Mouse (Mus musculus): ENCODE data around the gene Itch. TPM values are rescaled to one million over a fixed set of nuclear protein-coding genes. Genes with fewer than 3 reads are reported as not detected.
A peak's percentile ranks its signal among the peaks of the same experiment; 100 is the strongest.

Gene Itch
- polyA plus RNA-seq, 2 experiments = 30.2 to 49.8 TPM

GRCm38 (mm10) chr2:155237276-155237675 lies 104.0 kb downstream of the Itch start:
- Histone ChIP-seq H3K4me3 (replicated peaks; ENCODE audit: low read length) (peak overlapping the region; percentile 73), H3K4me2 (replicated peaks; ENCODE audit: low read depth, low read length, severe bottlenecking) (peak overlapping the region; percentile 78), H3K9ac (ENCODE audit: low read depth, low read length, severe bottlenecking) (peak overlapping the region; percentile 88), H3K4me1 (ENCODE audit: control insufficient read depth, insufficient read depth, low read length) (peaks cover 19% of the 10 kb centered on the region), H3K9me3 (ENCODE audit: control insufficient read depth, low read length) (no peaks in the 10 kb centered on the region), H3K27ac (replicated peaks; ENCODE audit: low read depth, low read length) (no peak overlapping the region), H3K36me3 (ENCODE audit: control insufficient read depth, insufficient read depth, low read length) (peaks cover 7% of the 10 kb centered on the region; the same call in 1 of the 2 replicates), H3K27me3 (ENCODE audit: control insufficient read depth, insufficient read depth, low read length) (no peaks in the 10 kb centered on the region)
- 12% methylated on average over 4 of the region's 4 CpGs for WGBS
- no peak for ATAC-seq (ENCODE audit: low FRiP score, low read depth)
- DNase-seq (ENCODE audit: low spot score) = no peak
- TF ChIP-seq POLR2A (IDR thresholded peaks at IDR 0.05; ENCODE audit: borderline replicate concordance, extremely low read depth, insufficient read depth, insufficient read length) = no peak

- H3K4me3 ChIP-seq (replicated peaks; ENCODE audit: low read length) = no peak overlapping the region
- peaks cover 15% of the 10 kb centered on the region for H3K4me1 ChIP-seq (ENCODE audit: control insufficient read depth, insufficient read depth, low read length)
- no peak overlapping the region for H3K9ac ChIP-seq (ENCODE audit: low read depth, low read length, severe bottlenecking)
- no peak for ATAC-seq (ENCODE audit: low FRiP score, low read depth)
- peaks cover 40% of the 10 kb centered on the region for H3K36me3 ChIP-seq (ENCODE audit: control insufficient read depth, insufficient read depth, low read length)
- H3K9me3 ChIP-seq (ENCODE audit: control insufficient read depth, low read length) = no peaks in the 10 kb centered on the region
- no peak overlapping the region for H3K27ac ChIP-seq (replicated peaks; ENCODE audit: low read depth, low read length)
- no peaks in the 10 kb centered on the region for H3K27me3 ChIP-seq (ENCODE audit: control insufficient read depth, insufficient read depth, low read length)
- TF ChIP-seq POLR2A (IDR thresholded peaks at IDR 0.05; ENCODE audit: borderline replicate concordance, extremely low read depth, insufficient read depth, insufficient read length) = no peak
- WGBS = 70% methylated on average over 4 of the region's 4 CpGs
- no peak overlapping the region for H3K4me2 ChIP-seq (replicated peaks; ENCODE audit: low read depth, low read length, severe bottlenecking)
- no peak for DNase-seq (ENCODE audit: low spot score)
Measured at GRCm38 (mm10) chr2:155240915-155241314, 107.6 kb downstream of the Itch start.

GRCm38 (mm10) chr2:155242296-155242855 lies 109.1 kb downstream of the Itch start:
- H3K27me3 ChIP-seq (ENCODE audit: control insufficient read depth, insufficient read depth, low read length) = no peaks in the 10 kb centered on the region
- peaks cover 13% of the 10 kb centered on the region for H3K4me1 ChIP-seq (ENCODE audit: control insufficient read depth, insufficient read depth, low read length)
- 88% methylated on average over 7 of the region's 7 CpGs for WGBS
- no peak for TF ChIP-seq POLR2A (IDR thresholded peaks at IDR 0.05; ENCODE audit: borderline replicate concordance, extremely low read depth, insufficient read depth, insufficient read length)
- DNase-seq (ENCODE audit: low spot score) (no peak), ATAC-seq (ENCODE audit: low FRiP score, low read depth) (no peak)
- no peak overlapping the region for H3K4me2 ChIP-seq (replicated peaks; ENCODE audit: low read depth, low read length, severe bottlenecking)
- H3K9ac ChIP-seq (ENCODE audit: low read depth, low read length, severe bottlenecking) = no peak overlapping the region
- no peak overlapping the region for H3K4me3 ChIP-seq (replicated peaks; ENCODE audit: low read length)
- peaks cover 52% of the 10 kb centered on the region for H3K36me3 ChIP-seq (ENCODE audit: control insufficient read depth, insufficient read depth, low read length)
- H3K27ac ChIP-seq (replicated peaks; ENCODE audit: low read depth, low read length) = no peak overlapping the region
- H3K9me3 ChIP-seq (ENCODE audit: control insufficient read depth, low read length) = no peaks in the 10 kb centered on the region

- no peak overlapping the region for H3K9ac ChIP-seq (ENCODE audit: low read depth, low read length, severe bottlenecking)
- no peak overlapping the region for H3K27ac ChIP-seq (replicated peaks; ENCODE audit: low read depth, low read length)
- ATAC-seq (ENCODE audit: low FRiP score, low read depth) (no peak), DNase-seq (ENCODE audit: low spot score) (no peak)
- H3K4me2 ChIP-seq (replicated peaks; ENCODE audit: low read depth, low read length, severe bottlenecking) = no peak overlapping the region
- H3K27me3 ChIP-seq (ENCODE audit: control insufficient read depth, insufficient read depth, low read length) = no peaks in the 10 kb centered on the region
- H3K4me1 ChIP-seq (ENCODE audit: control insufficient read depth, insufficient read depth, low read length) = no peaks in the 10 kb centered on the region
- TF ChIP-seq POLR2A (IDR thresholded peaks at IDR 0.05; ENCODE audit: borderline replicate concordance, extremely low read depth, insufficient read depth, insufficient read length) = no peak
- peaks cover 84% of the 10 kb centered on the region for H3K36me3 ChIP-seq (ENCODE audit: control insufficient read depth, insufficient read depth, low read length)
- no peak overlapping the region for H3K4me3 ChIP-seq (replicated peaks; ENCODE audit: low read length)
- WGBS = 94% methylated on average over 4 of the region's 4 CpGs
- no peaks in the 10 kb centered on the region for H3K9me3 ChIP-seq (ENCODE audit: control insufficient read depth, low read length)
Measured at GRCm38 (mm10) chr2:155246231-155246630, 112.9 kb downstream of the Itch start.

- Histone ChIP-seq H3K36me3 (ENCODE audit: control insufficient read depth, insufficient read depth, low read length) (peaks cover 77% of the 10 kb centered on the region), H3K4me1 (ENCODE audit: control insufficient read depth, insufficient read depth, low read length) (no peaks in the 10 kb centered on the region), H3K4me2 (replicated peaks; ENCODE audit: low read depth, low read length, severe bottlenecking) (no peak overlapping the region), H3K9me3 (ENCODE audit: control insufficient read depth, low read length) (no peaks in the 10 kb centered on the region), H3K4me3 (replicated peaks; ENCODE audit: low read length) (no peak overlapping the region), H3K27ac (replicated peaks; ENCODE audit: low read depth, low read length) (no peak overlapping the region), H3K27me3 (ENCODE audit: control insufficient read depth, insufficient read depth, low read length) (no peaks in the 10 kb centered on the region), H3K9ac (ENCODE audit: low read depth, low read length, severe bottlenecking) (no peak overlapping the region)
- WGBS = 67% methylated on average over 1 of the region's 1 CpGs
- no peak for TF ChIP-seq POLR2A (IDR thresholded peaks at IDR 0.05; ENCODE audit: borderline replicate concordance, extremely low read depth, insufficient read depth, insufficient read length)
- no peak for DNase-seq (ENCODE audit: low spot score)
- ATAC-seq (ENCODE audit: low FRiP score, low read depth) = no peak
Measured at GRCm38 (mm10) chr2:155248206-155248605, 114.9 kb downstream of the Itch start.
